Mouse (Mus musculus): ENCODE data around the gene Ncor2. TPM values are rescaled to one million over a fixed set of nuclear protein-coding genes. Genes with fewer than 3 reads are reported as not detected.

Gene Ncor2
- polyA plus RNA-seq, 1 experiment, result not detected

- TF ChIP-seq CTCF (IDR thresholded peaks at IDR 0.05; ENCODE audit: insufficient read depth, low read depth, low read length), result no peak
- TF ChIP-seq POLR2A (IDR thresholded peaks at IDR 0.05; ENCODE audit: insufficient read depth, low read depth, low read length), result no peak
- Histone ChIP-seq H3K4me3 (ENCODE audit: insufficient read depth, low read depth, low read length) (no peak overlapping the region), H3K27ac (ENCODE audit: insufficient read depth, low read depth, low read length) (no peak overlapping the region), H3K4me1 (ENCODE audit: control insufficient read depth, insufficient read depth, low read length) (peaks cover 50% of the 10 kb centered on the region)
- WGBS, result 59% methylated on average over 14 of the region's 14 CpGs
Observed at GRCm38 (mm10) chr5:125095525-125096175, 83.4 kb downstream of the Ncor2 start.

- H3K27ac ChIP-seq (ENCODE audit: insufficient read depth, low read depth, low read length), result peak overlapping the region; percentile 21; the same call in 1 of the 2 replicates
- H3K4me1 ChIP-seq (ENCODE audit: control insufficient read depth, insufficient read depth, low read length), result peaks cover 49% of the 10 kb centered on the region
- WGBS, result 50% methylated on average over 5 of the region's 5 CpGs
- TF ChIP-seq POLR2A (IDR thresholded peaks at IDR 0.05; ENCODE audit: insufficient read depth, low read depth, low read length) (no peak), CTCF (IDR thresholded peaks at IDR 0.05; ENCODE audit: insufficient read depth, low read depth, low read length) (no peak)
- no peak overlapping the region for H3K4me3 ChIP-seq (ENCODE audit: insufficient read depth, low read depth, low read length)
Observed at GRCm38 (mm10) chr5:125093795-125094194, 85.2 kb downstream of the Ncor2 start.

GRCm38 (mm10) chr5:125088076-125088475 lies 90.9 kb downstream of the Ncor2 start:
- 85% methylated on average over 6 of the region's 6 CpGs for WGBS
- TF ChIP-seq POLR2A (IDR thresholded peaks at IDR 0.05; ENCODE audit: insufficient read depth, low read depth, low read length) (no peak), CTCF (IDR thresholded peaks at IDR 0.05; ENCODE audit: insufficient read depth, low read depth, low read length) (no peak)
- Histone ChIP-seq H3K27ac (ENCODE audit: insufficient read depth, low read depth, low read length) (no peak overlapping the region), H3K4me3 (ENCODE audit: insufficient read depth, low read depth, low read length) (no peak overlapping the region), H3K4me1 (ENCODE audit: control insufficient read depth, insufficient read depth, low read length) (peaks cover 42% of the 10 kb centered on the region)

GRCm38 (mm10) chr5:125085097-125085617 lies 93.9 kb downstream of the Ncor2 start:
- Histone ChIP-seq H3K4me3 (ENCODE audit: insufficient read depth, low read depth, low read length) (no peak overlapping the region), H3K27ac (ENCODE audit: insufficient read depth, low read depth, low read length) (no peak overlapping the region), H3K4me1 (ENCODE audit: control insufficient read depth, insufficient read depth, low read length) (peaks cover 54% of the 10 kb centered on the region)
- 53% methylated on average over 8 of the region's 8 CpGs for WGBS
- TF ChIP-seq CTCF (IDR thresholded peaks at IDR 0.05; ENCODE audit: insufficient read depth, low read depth, low read length) (no peak), POLR2A (IDR thresholded peaks at IDR 0.05; ENCODE audit: insufficient read depth, low read depth, low read length) (no peak)

GRCm38 (mm10) chr5:125083674-125084073 lies 95.3 kb downstream of the Ncor2 start:
- H3K4me3 ChIP-seq (ENCODE audit: insufficient read depth, low read depth, low read length), result no peak overlapping the region
- H3K4me1 ChIP-seq (ENCODE audit: control insufficient read depth, insufficient read depth, low read length), result peaks cover 49% of the 10 kb centered on the region
- WGBS, result 76% methylated on average over 6 of the region's 6 CpGs
- TF ChIP-seq POLR2A (IDR thresholded peaks at IDR 0.05; ENCODE audit: insufficient read depth, low read depth, low read length) (no peak), CTCF (IDR thresholded peaks at IDR 0.05; ENCODE audit: insufficient read depth, low read depth, low read length) (no peak)
- H3K27ac ChIP-seq (ENCODE audit: insufficient read depth, low read depth, low read length), result no peak overlapping the region

GRCm38 (mm10) chr5:125081318-125082101 lies 97.5 kb downstream of the Ncor2 start:
- no peak overlapping the region for H3K4me3 ChIP-seq (ENCODE audit: insufficient read depth, low read depth, low read length)
- 8% methylated on average over 21 of the region's 21 CpGs for WGBS
- peak overlapping the region; percentile 60 for H3K27ac ChIP-seq (ENCODE audit: insufficient read depth, low read depth, low read length)
- H3K4me1 ChIP-seq (ENCODE audit: control insufficient read depth, insufficient read depth, low read length), result peaks cover 48% of the 10 kb centered on the region
- TF ChIP-seq CTCF (IDR thresholded peaks at IDR 0.05; ENCODE audit: insufficient read depth, low read depth, low read length) (no peak), POLR2A (IDR thresholded peaks at IDR 0.05; ENCODE audit: insufficient read depth, low read depth, low read length) (no peak)

GRCm38 (mm10) chr5:125080787-125081317 lies 98.2 kb downstream of the Ncor2 start:
- H3K4me1 ChIP-seq (ENCODE audit: control insufficient read depth, insufficient read depth, low read length), result peaks cover 54% of the 10 kb centered on the region
- no peak overlapping the region for H3K4me3 ChIP-seq (ENCODE audit: insufficient read depth, low read depth, low read length)
- no peak for TF ChIP-seq CTCF (IDR thresholded peaks at IDR 0.05; ENCODE audit: insufficient read depth, low read depth, low read length)
- WGBS, result 35% methylated on average over 10 of the region's 10 CpGs
- peak overlapping the region; percentile 60 for H3K27ac ChIP-seq (ENCODE audit: insufficient read depth, low read depth, low read length)

GRCm38 (mm10) chr5:125080352-125080751 lies 98.7 kb downstream of the Ncor2 start:
- H3K27ac ChIP-seq (ENCODE audit: insufficient read depth, low read depth, low read length), result peak overlapping the region; percentile 10; the same call in 1 of the 2 replicates
- no peak overlapping the region for H3K4me3 ChIP-seq (ENCODE audit: insufficient read depth, low read depth, low read length)
- WGBS, result 75% methylated on average over 4 of the region's 4 CpGs
- TF ChIP-seq CTCF (IDR thresholded peaks at IDR 0.05; ENCODE audit: insufficient read depth, low read depth, low read length), result no peak
- TF ChIP-seq POLR2A (IDR thresholded peaks at IDR 0.05; ENCODE audit: insufficient read depth, low read depth, low read length), result no peak
- peaks cover 58% of the 10 kb centered on the region for H3K4me1 ChIP-seq (ENCODE audit: control insufficient read depth, insufficient read depth, low read length)

- H3K27ac ChIP-seq (ENCODE audit: insufficient read depth, low read depth, low read length), result no peak overlapping the region
- WGBS, result 58% methylated on average over 5 of the region's 5 CpGs
- peaks cover 67% of the 10 kb centered on the region for H3K4me1 ChIP-seq (ENCODE audit: control insufficient read depth, insufficient read depth, low read length)
- H3K4me3 ChIP-seq (ENCODE audit: insufficient read depth, low read depth, low read length), result no peak overlapping the region
- TF ChIP-seq POLR2A (IDR thresholded peaks at IDR 0.05; ENCODE audit: insufficient read depth, low read depth, low read length) (no peak), CTCF (IDR thresholded peaks at IDR 0.05; ENCODE audit: insufficient read depth, low read depth, low read length) (no peak)
Observed at GRCm38 (mm10) chr5:125078220-125078619, 100.8 kb downstream of the Ncor2 start.
